Mouse (Mus musculus) 3134 (cell line): ENCODE results near the gene Galntl6.

Source experiments
- DNase-seq: peaks from one replicate; pipeline ENCODE4 v3.0.0-alpha.2; 2011; ENCODE audit warnings: low spot score; ENCODE audit not compliant: insufficient read length; ENCODE audit errors: extremely low read depth

Gene Galntl6

DNA sequence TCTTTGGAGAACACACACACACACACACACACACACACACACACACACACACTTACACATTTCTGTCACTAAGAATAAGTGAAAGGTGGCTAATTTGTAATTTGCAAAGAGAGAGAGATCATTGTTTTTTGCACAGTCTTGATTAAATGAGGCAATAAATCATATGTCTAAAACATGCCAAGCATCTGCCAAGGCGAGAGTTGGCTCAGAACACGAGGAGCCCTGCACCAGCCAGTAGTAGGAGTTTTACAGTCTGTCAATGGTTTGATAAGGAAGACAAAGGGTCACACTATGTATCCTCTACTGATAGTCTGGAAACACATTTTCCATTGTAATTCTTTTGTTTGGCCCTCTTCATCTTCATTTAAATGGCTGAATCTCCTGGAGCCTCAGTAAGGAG, 938.3 kb downstream of the Galntl6 start:
- DNase-seq, result no peak

GRCm38 (mm10) chr8:57972832-57973231, 939.6 kb downstream of the Galntl6 start:
- no peak for DNase-seq

GRCm38 (mm10) chr8:57966676-57967075, 945.8 kb downstream of the Galntl6 start:
- no peak for DNase-seq

- no peak for DNase-seq
These were observed 946.9 kb downstream of the Galntl6 start for GRCm38 (mm10) chr8:57965508-57965907.

- no peak for DNase-seq
These were observed 949.9 kb downstream of the Galntl6 start for GRCm38 (mm10) chr8:57962286-57963110.

DNA sequence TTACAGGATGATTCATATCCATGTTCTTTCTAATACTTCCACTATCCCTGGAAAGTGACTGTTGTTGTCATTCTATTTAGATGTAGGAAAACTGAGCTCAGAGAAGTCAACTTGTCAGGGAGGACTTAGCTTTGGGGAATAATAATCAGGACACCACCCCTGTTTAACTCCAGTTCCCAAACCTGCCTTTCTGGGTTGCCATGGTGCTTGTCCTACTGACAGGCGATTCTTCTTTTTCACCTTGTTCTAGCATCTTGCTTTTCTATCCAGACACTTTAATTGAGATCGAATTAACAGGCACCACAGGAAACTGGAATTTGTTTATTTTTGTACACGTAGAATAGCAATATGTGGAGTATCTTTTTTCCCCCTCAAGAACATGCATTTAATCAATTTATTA, 953.3 kb downstream of the Galntl6 start:
- DNase-seq, result no peak

- DNase-seq, result no peak
These were observed 954.1 kb downstream of the Galntl6 start for GRCm38 (mm10) chr8:57958121-57958901.

DNA sequence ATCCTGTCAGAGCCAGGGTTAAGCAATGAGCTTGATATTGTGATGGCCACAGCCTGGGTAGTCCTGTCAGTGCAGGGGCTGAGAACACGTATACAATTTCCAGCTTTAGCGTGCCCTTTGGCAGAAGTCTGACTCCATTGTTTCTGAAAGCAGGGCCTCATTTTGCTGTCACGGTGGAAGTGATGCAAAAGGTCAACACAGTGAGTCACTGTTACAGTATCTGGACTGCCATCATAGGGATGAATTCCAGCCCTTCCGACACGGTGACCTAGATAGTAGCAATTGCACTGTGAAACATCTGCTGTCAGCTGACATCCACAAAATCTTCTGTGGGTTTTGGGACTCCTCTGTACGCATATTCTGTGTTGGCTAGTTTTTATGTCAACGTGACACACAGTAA, 956.9 kb downstream of the Galntl6 start:
- no peak for DNase-seq

DNA sequence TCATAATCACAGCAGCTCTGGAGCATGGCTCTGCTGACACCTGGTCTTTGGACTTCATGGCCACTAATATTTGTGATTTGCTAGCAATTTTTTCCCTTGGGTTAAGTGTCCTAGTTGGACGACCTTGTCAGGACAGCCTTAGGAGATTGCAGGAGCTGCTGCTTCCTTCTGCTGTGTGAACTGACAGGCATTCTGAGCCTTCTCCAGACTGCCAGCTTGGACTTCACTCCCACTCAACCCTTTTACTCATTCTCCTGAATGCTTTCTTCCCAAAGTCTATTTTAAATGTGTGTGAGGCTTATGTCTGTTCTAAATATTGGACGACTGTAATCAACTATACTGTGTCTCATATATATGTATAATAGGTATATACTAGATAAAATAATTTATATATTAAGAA, 971.3 kb downstream of the Galntl6 start:
- no peak for DNase-seq

DNA sequence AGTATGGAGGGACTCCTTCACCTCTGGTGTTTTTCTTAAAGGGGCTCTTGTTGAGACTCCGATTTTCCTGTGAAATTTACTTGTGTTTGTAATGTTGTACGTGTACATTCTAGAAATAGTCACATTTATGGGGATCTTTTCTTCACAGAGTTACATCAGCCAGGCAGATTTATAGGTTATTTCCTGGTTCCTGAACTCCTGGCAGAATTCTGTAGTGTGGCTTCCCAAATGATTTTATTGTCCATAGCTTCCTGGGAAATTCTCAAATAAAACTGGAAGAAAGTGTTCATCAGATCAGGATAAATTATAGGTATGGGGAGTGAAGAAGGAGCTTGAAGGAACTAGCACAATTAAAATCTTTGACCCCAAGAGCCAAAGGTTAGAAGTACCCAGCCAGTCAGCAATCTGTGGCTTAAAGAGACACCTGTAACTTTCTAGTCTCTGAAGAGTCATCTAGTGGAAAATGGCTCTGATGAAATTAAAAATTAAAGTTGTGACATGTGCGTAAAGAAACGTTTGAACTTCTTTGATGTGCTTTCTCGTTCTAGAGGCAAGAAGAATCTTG, 972.5 kb downstream of the Galntl6 start:
- DNase-seq, result no peak

DNA sequence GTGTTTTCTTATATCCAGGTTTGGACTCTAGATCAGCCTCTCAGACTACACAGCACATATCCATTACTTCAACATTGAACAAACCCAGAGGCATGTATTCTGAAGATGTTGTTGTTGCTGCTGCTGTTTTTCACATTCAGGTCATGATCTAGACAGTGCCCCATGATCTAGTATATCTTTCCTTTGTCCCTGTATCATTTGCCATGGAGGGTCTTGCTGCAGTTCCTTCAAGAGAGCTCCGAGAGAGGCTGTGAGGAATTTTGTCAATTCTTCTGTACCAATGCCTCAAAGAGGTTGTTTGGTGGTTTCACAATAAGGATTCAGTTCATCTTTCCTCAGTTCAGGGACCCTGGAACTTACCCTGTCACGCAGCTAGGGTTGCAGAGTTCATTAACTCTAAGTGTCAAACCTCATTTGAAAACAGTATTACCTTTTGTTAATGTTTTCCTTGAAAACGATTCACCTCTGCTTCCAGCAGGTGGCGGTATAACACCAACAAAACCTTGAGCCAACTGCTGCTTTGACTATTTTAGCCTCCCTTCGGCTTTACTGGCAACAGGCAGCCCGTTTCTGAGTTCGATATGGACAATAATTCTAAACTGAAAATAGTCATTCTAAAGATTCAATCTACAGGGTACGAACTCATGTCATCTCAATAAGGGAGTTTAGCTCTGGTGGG, 973.1 kb downstream of the Galntl6 start:
- peak; percentile 2 for DNase-seq

GRCm38 (mm10) chr8:57927074-57927473, 985.4 kb downstream of the Galntl6 start:
- no peak for DNase-seq

- no peak for DNase-seq
These were observed 988.9 kb downstream of the Galntl6 start for GRCm38 (mm10) chr8:57923556-57923955.

DNA sequence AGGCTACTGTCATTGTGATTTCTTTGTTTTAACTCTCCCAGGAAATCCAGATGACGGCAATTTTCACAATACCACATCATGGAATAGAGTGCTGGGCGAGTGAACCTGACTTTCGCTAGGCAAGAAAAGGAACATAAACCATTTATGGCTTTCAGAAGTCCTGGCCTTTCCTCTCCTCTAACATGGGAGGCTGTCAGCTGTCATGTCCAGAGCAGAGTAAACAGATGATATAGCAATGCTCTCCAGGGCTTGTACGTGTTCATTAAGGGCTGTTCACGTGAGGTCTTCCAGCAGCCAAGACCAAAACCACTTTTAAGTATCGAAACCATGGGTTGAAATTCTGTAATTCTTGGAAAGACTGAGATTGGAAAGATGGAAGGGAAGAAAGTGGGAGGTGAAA, 989.3 kb downstream of the Galntl6 start:
- no peak for DNase-seq

DNA sequence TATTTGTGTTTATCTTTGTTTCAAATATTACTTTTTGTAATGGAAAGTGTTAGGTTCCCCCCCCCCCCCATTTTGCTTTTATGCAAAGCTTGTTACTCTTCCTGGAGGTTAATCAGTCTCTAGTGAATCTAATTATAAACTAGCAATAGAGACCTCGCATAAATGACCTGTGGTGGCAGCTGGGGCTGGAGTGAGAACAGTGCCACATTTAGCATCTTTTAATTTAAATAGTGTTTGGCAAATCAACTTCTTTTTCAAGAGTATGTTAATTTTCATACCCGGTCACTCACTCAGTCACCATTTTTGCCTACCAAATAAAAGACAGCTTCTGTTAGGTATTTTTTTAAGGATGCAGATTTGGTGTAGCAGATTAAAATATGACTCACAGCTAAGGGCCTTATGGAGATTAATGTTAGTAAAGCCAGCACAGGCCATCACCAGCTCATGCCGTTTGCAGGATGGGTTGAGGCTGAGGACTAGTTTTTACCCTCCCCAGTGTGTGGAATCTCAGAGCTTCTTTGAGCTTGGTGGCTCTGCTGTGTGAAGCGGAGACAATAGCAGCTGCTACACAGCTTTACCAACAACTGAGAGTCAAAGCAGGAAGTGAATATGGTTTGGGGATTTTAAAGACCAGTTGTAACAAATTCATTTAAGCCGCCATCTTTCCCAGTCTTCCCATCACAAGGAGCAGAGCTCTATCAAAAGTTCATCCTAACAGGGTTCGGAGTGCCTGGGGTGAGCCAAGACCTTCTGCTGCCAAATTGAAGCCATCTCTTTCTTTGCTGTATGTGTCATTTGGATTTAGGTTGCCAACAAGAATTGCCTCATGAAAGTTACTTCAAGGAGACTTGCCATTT, 990.0 kb downstream of the Galntl6 start:
- DNase-seq, result no peak

GRCm38 (mm10) chr8:57920326-57920903, 992.0 kb downstream of the Galntl6 start:
- DNase-seq, result no peak

DNA sequence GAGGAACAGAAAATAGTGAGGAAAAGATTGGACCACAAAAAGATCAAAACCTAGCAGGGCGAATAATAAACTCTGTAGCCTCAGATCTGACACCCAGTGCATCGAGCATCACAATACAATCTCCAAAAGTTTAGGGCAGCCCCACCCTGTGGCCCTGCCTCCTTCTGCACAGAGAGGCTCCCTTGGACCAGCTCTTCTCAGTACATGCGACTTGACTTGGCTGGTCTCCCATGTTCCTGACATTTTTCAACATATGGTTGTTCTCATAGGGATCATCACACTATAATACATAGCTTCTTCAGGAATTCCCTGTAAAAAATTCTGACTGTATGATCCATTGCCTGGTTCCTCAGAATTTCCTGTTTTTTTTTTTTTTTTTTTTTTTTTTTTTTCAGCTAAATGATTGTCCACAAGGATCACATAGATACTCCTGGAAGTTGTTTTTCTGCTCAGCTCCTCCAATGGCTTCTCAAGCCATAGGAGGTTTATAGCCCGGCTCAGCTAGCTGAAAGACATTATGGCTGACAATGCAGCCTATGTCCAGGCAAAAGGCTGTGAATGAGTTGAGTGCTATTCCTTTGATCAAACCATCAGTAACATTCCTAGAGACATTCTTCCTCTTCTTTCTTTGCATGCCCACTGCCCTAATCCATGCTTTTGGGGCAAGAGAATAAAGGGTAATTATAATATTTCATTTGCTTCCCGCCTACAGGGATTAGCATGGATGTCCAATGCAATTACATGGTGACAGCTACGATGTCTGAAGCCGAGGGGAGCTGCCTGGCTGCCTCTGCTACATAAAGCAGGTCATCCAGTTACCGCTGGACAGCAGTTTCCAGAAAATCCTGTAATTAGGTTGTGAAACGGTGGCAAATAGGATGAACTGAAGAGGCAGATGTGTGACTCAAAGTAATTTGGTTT, 993.5 kb downstream of the Galntl6 start:
- DNase-seq, result no peak

GRCm38 (mm10) chr8:57893360-57893759, 1019.1 kb downstream of the Galntl6 start:
- DNase-seq, result no peak

- no peak for DNase-seq
These were observed 1020.3 kb downstream of the Galntl6 start for GRCm38 (mm10) chr8:57892115-57892514.
